Mouse (Mus musculus) forebrain, embryonic 11.5 days (tissue): ENCODE data around the gene Mrpl52. TPM values are rescaled to one million over a fixed set of nuclear protein-coding genes. Genes with fewer than 3 reads are reported as not detected.

Experiments
- ATAC-seq: fragments of 200-750 bp; cut with Nextera tagmentation; replicated peaks from 2 replicates; pipeline ENCODE4 v1.8.0; 2017; ENCODE audit warnings: moderate TSS enrichment; ENCODE audit not compliant: low FRiP score
- DNase-seq: peaks from one replicate; pipeline ENCODE4 v3.0.0-alpha.2; 2017; ENCODE audit warnings: low spot score
- H3K27ac ChIP-seq: fragments of 300-500 bp; sonication (generic); 2 replicates; pipeline ENCODE4 v1.5.1; 2014; ENCODE audit warnings: low read depth, low read length
- H3K27me3 ChIP-seq: fragments of 300-500 bp; sonication (generic); 2 replicates; pipeline ENCODE4 v1.6.1; 2014; ENCODE audit warnings: mild to moderate bottlenecking, low read length, mixed read lengths; ENCODE audit not compliant: control insufficient read depth, insufficient read depth
- H3K36me3 ChIP-seq: fragments of 300-500 bp; sonication (generic); 2 replicates; pipeline ENCODE4 v1.6.1; 2014; ENCODE audit warnings: mild to moderate bottlenecking, low read length, moderate library complexity, mixed read lengths; ENCODE audit not compliant: control insufficient read depth, insufficient read depth
- H3K4me1 ChIP-seq: fragments of 300-500 bp; sonication (generic); replicated peaks from 2 replicates; pipeline ENCODE4 v1.6.1; 2014; ENCODE audit warnings: low read length, mixed read lengths; ENCODE audit not compliant: control insufficient read depth, insufficient read depth
- H3K4me2 ChIP-seq: fragments of 300-500 bp; sonication (generic); 2 replicates; pipeline ENCODE4 v1.6.1; 2014; ENCODE audit warnings: low read depth, mild to moderate bottlenecking, low read length, moderate library complexity, mixed read lengths; ENCODE audit not compliant: severe bottlenecking
- H3K4me3 ChIP-seq: fragments of 300-500 bp; sonication (generic); 2 replicates; pipeline ENCODE4 v1.5.1; 2014; ENCODE audit warnings: low read depth, low read length
- H3K9ac ChIP-seq: fragments of 300-500 bp; sonication (generic); 2 replicates; pipeline ENCODE4 v1.6.1; 2014; ENCODE audit warnings: low read length
- H3K9me3 ChIP-seq: fragments of 300-500 bp; sonication (generic); 2 replicates; pipeline ENCODE4 v1.6.1; 2016; ENCODE audit warnings: low read length, mixed read lengths; ENCODE audit not compliant: control insufficient read depth
- WGBS: fragments of 180-500 bp; shearing (Covaris S2); extraction: QIAGEN DNeasy Blood & Tissue Kit; methylation state at CpG from one replicate; pipeline ENCODE4 v1.1.7; 2014; 5-methylcytosine and 5-hydroxymethylcytosine counted together
- polyA plus RNA-seq: library from polyadenylated mRNA; unstranded; fragments of >200 nt; fragmentation: Nextera tagmentation; extraction: Ambion mirVana; gene quantifications from 2 replicates; pipeline ENCODE4 v1.2.1, GENCODE M21; 2014

Gene Mrpl52
- polyA plus RNA-seq, 1 experiment from 2014 or later = 221 TPM

DNA sequence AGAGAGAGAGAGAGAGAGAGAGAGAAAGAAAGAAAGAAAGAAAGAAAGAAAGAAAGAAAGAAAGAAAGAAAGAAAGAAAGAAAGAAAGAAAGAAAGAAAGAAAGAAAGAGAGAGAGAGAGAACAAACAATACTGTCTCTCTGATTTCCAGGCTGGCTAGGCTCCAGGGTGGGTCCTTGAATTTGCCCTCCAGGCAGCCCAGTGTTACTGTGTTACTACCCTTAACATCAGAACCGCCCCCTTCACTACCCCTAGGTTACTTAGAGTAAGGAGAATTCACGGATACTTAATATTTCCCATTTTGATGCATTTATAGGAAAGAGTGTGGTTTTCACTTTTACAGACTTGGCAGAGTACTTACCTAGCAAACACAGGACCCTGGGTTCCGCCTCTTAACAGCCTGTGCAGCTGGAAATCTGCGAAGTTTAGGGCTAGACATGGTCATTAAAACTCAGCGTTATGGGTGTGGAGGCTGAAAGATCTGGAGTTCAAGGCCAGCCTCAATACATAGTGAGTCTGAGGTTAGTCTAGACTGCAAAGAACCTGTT, 10.4 kb upstream of the Mrpl52 start:
- no peak overlapping the region for H3K27ac ChIP-seq
- H3K4me1 ChIP-seq = peaks cover 14% of the 10 kb centered on the region
- no peaks in the 10 kb centered on the region for H3K36me3 ChIP-seq
- no peak overlapping the region for H3K4me3 ChIP-seq
- H3K4me2 ChIP-seq = no peak overlapping the region
- H3K27me3 ChIP-seq = peaks cover 16% of the 10 kb centered on the region
- no peaks in the 10 kb centered on the region for H3K9me3 ChIP-seq
- DNase-seq = no peak
- H3K9ac ChIP-seq = no peak overlapping the region
- 28% methylated on average over 5 of the region's 5 CpGs for WGBS
- ATAC-seq = no peak

DNA sequence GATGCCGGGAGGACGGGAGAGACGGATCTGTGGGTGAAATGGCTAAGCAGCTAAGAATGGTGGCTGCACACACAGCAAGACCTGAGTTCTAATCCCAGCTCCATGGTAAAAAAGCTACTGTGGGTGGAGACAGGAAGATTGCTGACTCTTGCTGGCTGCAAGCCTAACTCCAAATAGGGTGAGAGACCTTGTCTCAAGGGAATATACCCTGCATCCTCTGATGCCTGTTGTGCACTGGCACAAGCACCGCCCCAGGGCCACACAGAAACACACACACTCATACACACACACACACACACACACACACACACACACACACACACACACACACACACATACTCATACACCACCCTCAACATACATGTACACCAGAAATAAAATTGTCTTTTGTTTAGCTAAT, 9.9 kb upstream of the Mrpl52 start:
- H3K27ac ChIP-seq = no peak overlapping the region
- H3K9me3 ChIP-seq = no peaks in the 10 kb centered on the region
- no peak overlapping the region for H3K4me2 ChIP-seq
- H3K4me1 ChIP-seq = peaks cover 14% of the 10 kb centered on the region
- no peak overlapping the region for H3K4me3 ChIP-seq
- WGBS = 47% methylated on average over 4 of the region's 4 CpGs
- no peak overlapping the region for H3K9ac ChIP-seq
- no peak for ATAC-seq
- peaks cover 16% of the 10 kb centered on the region for H3K27me3 ChIP-seq
- H3K36me3 ChIP-seq = no peaks in the 10 kb centered on the region
- DNase-seq = no peak

DNA sequence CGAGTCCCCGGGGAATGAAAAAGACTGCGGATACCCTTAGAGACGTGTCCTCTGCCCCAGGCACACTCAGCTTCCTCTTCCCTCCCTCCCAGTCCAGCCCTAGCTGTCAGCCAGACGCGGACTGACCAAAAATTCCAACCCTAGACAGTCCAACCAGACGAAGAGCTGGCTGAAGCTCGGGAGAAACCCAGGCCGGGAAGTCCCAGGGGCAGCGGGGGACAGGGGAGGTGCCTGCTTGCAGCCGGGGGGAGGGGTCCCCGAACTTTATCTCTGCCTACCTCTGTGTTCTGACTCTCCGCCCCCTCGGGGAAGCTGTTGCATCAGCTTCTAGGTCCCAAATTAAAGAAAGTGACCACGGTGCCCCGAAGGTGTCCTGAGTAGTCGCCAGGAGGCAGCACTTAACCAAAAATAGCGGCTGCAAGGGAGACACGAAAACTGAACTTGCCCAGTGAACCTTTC, 9.1 kb upstream of the Mrpl52 start, which contains the start of gene Slc7a7:
Gene Slc7a7 (minus strand): TSS at position 158 of the 459 bp plus-strand sequence.
- ATAC-seq (0 out of 2 replicates have a peak, but pooled peaks have one; percentile 31), DNase-seq (no peak)
- Histone ChIP-seq H3K9me3 (no peaks in the 10 kb centered on the region), H3K4me1 (peaks cover 11% of the 10 kb centered on the region), H3K27ac (no peak within 1 kb of the TSS), H3K27me3 (peaks cover 16% of the 10 kb centered on the region), H3K36me3 (no peaks in the 10 kb centered on the region), H3K9ac (no peak within 1 kb of the TSS), H3K4me3 (0 out of 2 replicates have a peak within 1 kb of the TSS, but pooled peaks have one; percentile 7), H3K4me2 (0 out of 2 replicates have a peak within 1 kb of the TSS, but pooled peaks have one; percentile 18)
- WGBS = 4% methylated on average over 19 of the region's 19 CpGs

DNA sequence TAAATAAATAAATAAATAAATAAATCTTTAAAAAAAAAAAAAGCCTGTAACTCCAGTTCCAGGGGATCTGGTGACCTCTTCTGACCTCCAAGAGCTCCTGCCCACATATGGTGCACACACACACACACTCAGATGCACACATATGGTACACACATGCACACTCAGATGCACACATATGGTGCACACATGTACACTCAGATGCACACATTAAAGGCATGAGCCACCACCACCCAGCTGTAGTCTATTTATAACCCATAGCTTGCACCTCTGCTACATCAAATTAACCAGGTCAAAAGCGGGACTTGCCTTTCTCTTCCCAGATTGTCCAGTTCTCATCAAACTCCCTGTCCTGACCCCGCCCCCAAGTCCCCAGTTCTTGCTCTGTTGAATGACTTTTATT, 5.7 kb upstream of the Mrpl52 start:
- WGBS = 84% methylated on average over 2 of the region's 2 CpGs
- H3K4me2 ChIP-seq = no peak overlapping the region
- no peak for ATAC-seq

DNA sequence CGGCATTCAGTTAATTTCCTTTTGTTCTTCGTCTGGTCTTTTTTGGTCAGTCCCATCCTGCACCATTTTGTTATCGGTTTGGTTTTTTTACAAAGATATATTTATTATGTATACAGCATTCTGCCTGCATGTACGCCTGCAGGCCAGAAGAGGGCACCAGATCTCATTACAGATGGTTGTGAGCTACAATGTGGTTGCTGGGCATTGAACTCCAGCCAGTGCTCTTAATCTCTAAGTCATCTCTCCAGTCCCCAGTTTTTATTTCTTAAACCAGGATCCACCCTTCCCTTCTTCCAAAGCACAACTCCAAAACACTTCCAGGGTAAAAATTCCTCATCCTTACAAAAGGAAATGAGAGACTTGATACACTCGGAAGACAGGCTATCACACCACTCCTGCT, 3.3 kb upstream of the Mrpl52 start:
- Histone ChIP-seq H3K36me3 (no peaks in the 10 kb centered on the region), H3K27ac (no peak overlapping the region), H3K4me3 (no peak overlapping the region), H3K9me3 (no peaks in the 10 kb centered on the region), H3K9ac (no peak overlapping the region), H3K4me1 (no peaks in the 10 kb centered on the region; the same call in 1 of the 2 replicates), H3K27me3 (no peaks in the 10 kb centered on the region), H3K4me2 (no peak overlapping the region)
- no peak for ATAC-seq
- 61% methylated on average over 5 of the region's 5 CpGs for WGBS
- DNase-seq = no peak

More for the DNA sequence above, 5.7 kb upstream of the Mrpl52 start:
- Histone ChIP-seq H3K27ac (no peak overlapping the region), H3K4me3 (no peak overlapping the region), H3K9me3 (no peaks in the 10 kb centered on the region), H3K36me3 (no peaks in the 10 kb centered on the region), H3K4me1 (no peaks in the 10 kb centered on the region; the same call in 1 of the 2 replicates), H3K27me3 (peaks cover 10% of the 10 kb centered on the region), H3K9ac (no peak overlapping the region)
- DNase-seq = no peak

DNA sequence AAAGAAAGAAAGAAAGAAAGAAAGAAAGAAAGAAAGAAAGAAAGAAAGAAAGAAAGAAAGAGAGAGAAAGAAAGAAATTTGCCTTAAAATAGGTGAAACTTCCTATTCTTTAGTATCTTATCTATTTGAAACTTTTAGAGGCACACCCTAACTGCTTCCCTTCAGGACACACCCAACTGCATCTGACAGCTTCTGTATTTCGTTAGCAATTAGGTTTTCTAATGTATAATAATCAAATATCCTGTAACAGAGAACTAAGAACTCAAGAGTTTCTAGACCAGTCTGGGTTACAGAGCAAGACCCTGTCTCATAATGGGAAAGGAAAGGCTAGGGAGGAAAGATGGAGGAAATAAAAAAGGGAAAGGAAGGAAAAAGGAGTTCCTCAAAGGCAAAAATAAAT, 2.1 kb upstream of the Mrpl52 start:
- H3K4me1 ChIP-seq = no peaks in the 10 kb centered on the region; the same call in 1 of the 2 replicates
- ATAC-seq = no peak
- no peak overlapping the region for H3K27ac ChIP-seq

DNA sequence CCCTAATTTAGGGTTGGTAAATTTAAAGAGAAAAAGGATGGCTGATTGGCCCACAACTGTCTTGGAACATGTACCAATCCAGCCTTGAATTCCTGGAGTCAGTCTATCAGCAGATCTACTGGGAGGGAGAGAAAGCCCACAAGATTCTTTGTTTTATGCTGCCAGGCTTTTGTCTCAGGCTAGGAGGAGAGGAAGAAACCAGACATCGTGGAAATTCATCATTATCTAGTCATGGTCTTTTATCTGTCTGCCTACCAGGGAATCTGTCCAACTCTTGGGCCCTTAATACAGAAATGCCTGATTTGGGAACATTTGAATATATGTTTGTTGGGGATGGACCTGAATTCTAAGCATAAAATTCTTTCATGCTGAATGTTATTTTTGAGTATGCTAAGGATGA, 1.2 kb upstream of the Mrpl52 start:
- Histone ChIP-seq H3K36me3 (no peaks in the 10 kb centered on the region), H3K27me3 (no peaks in the 10 kb centered on the region), H3K9me3 (no peaks in the 10 kb centered on the region), H3K4me3 (no peak overlapping the region), H3K4me1 (peaks cover 6% of the 10 kb centered on the region), H3K27ac (no peak overlapping the region), H3K9ac (no peak overlapping the region), H3K4me2 (no peak overlapping the region; the same call in 1 of the 2 replicates)
- WGBS = 93% methylated on average over 1 of the region's 1 CpGs
- ATAC-seq (no peak), DNase-seq (no peak)

More for the DNA sequence above, 2.1 kb upstream of the Mrpl52 start:
- H3K9me3 ChIP-seq = no peaks in the 10 kb centered on the region
- H3K9ac ChIP-seq = no peak overlapping the region
- WGBS = 86% methylated on average over 1 of the region's 1 CpGs
- H3K27me3 ChIP-seq = no peaks in the 10 kb centered on the region
- no peaks in the 10 kb centered on the region for H3K36me3 ChIP-seq
- DNase-seq = no peak
- no peak overlapping the region for H3K4me2 ChIP-seq
- H3K4me3 ChIP-seq = no peak overlapping the region

DNA sequence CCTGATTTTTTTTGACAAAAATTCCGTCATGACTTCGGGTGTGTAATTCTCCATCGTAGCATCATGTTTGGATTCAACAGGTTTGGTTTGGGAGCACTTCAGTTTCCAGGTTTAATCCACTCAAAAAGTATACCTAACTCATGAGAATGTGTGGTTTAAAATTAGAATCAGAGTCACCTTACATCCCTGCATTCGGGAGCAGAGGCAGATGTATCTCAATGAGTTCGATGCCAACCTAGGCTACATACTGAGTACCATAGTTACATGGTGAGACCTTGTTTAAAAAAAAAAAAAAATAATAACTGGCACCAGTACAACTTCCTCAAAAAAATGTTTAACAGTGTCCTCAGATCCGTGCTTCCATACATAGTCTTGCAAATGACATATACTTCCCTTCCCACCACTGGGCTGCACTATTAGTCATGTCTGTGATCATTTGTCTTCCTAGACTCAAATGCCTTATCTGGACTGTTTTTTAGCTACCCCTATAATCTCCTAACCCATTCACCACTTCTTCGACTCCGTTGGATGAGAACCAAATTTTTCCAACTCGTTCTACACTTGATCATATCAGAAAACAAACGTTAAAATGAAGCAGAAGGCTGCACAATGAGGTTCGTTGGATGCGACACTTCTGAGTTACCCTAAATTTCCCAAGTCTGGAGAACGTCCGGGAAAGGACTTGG, 563 bp upstream of the Mrpl52 start:
- Histone ChIP-seq H3K36me3 (no peaks in the 10 kb centered on the region), H3K9me3 (no peaks in the 10 kb centered on the region), H3K9ac (peak overlapping the region; percentile 90), H3K27me3 (no peaks in the 10 kb centered on the region), H3K4me1 (peaks cover 11% of the 10 kb centered on the region), H3K4me3 (peak overlapping the region; percentile 88), H3K4me2 (peak overlapping the region; percentile 67), H3K27ac (peak overlapping the region; percentile 75)
- DNase-seq = no peak
- 34% methylated on average over 14 of the region's 14 CpGs for WGBS
- no peak for ATAC-seq
